Mouse (Mus musculus): ENCODE data around the gene Atg4a. TPM values are rescaled to one million over a fixed set of nuclear protein-coding genes. Genes with fewer than 3 reads are reported as not detected.

The Atg4a gene
- total and polyA plus RNA-seq, 3 experiments, result 15.7 to 55.7 (median 22.5) TPM

- dilution Hi-C loops (cut with MboI; ENCODE audit: extremely low pct_ligation_motif_present, extremely low pct_unique_long_range_greater_than_20kb, low sequenced_read_pairs), result no loop called here
- Histone ChIP-seq H3K9ac (ENCODE audit: insufficient read depth, low read depth) (no peak overlapping the region), H3K27ac (ENCODE audit: insufficient read depth, low read depth) (peak overlapping the region; percentile 75), H3K27me3 (replicated peaks) (no peaks in the 10 kb centered on the region), H3K4me3 (replicated peaks in 1 of 3; ENCODE audit: low read depth in 2 of 3, low read length in 2 of 3, poor library complexity in 1 of 3) (no peak overlapping the region), H3K4me1 (ENCODE audit: control insufficient read depth in 1 of 2, insufficient read depth in 2 of 2) (peaks cover 11 to 65% of the 10 kb centered on the region in 2 experiments), H3K9me3 (replicated peaks; ENCODE audit: low read length) (no peaks in the 10 kb centered on the region), H3K36me3 (replicated peaks in 1 of 2; ENCODE audit: control insufficient read depth in 1 of 2, insufficient read depth in 1 of 2, low read length in 1 of 2) (peaks cover 0 to 4% of the 10 kb centered on the region in 2 experiments), H3K4me2 (ENCODE audit: insufficient read depth, low read depth, poor library complexity, severe bottlenecking) (peak overlapping the region; percentile 44), H3K79me2 (replicated peaks; ENCODE audit: control insufficient read depth, extremely low read depth, insufficient read depth, poor library complexity, severe bottlenecking) (peaks cover 4% of the 10 kb centered on the region; the same call in 1 of the 2 replicates)
- DNase-seq (ENCODE audit: extremely low read depth), result no peak
- in situ Hi-C loops (cut with MboI; ENCODE audit: low pct_ligation_motif_present, low pct_unique_long_range_greater_than_20kb, low sequenced_read_pairs), result no loop called here
- TF ChIP-seq JUND (conservative IDR thresholded peaks at IDR 0.05; ENCODE audit: low read depth, low read length) (no peak), EP300 (IDR thresholded peaks at IDR 0.05; ENCODE audit: low read length) (no peak), MAFK (IDR thresholded peaks at IDR 0.05; ENCODE audit: insufficient replicate concordance, low read length) (no peak), MAX (IDR thresholded peaks at IDR 0.05; ENCODE audit: low read length) (no peak), HCFC1 (IDR thresholded peaks at IDR 0.05; ENCODE audit: low read depth, low read length) (no peak), IRF4 (IDR thresholded peaks at IDR 0.05; ENCODE audit: low read depth, low read length) (no peak), KAT2A (IDR thresholded peaks at IDR 0.05; ENCODE audit: insufficient replicate concordance, low read length) (no peak), SIN3A (IDR thresholded peaks at IDR 0.05; ENCODE audit: low read length) (no peak), MXI1 (IDR thresholded peaks at IDR 0.05; ENCODE audit: low read depth, low read length) (no peak), E2F4 (IDR thresholded peaks at IDR 0.05; ENCODE audit: insufficient replicate concordance, low read depth, low read length) (no peak), JUN (IDR thresholded peaks at IDR 0.05; ENCODE audit: insufficient read depth, low read depth, low read length) (no peak), RCOR1 (conservative IDR thresholded peaks at IDR 0.05; ENCODE audit: low read depth, low read length) (no peak), CHD2 (IDR thresholded peaks at IDR 0.05; ENCODE audit: low read length) (no peak), ZMIZ1 (IDR thresholded peaks at IDR 0.05; ENCODE audit: low read depth, low read length) (no peak), NELFE (IDR thresholded peaks at IDR 0.05; ENCODE audit: low read depth, low read length) (no peak), SMC3 (IDR thresholded peaks at IDR 0.05; ENCODE audit: low read depth, low read length) (no peak), NRF1 (IDR thresholded peaks at IDR 0.05; ENCODE audit: low read depth, low read length) (no peak)
Observed at GRCm38 (mm10) chrX:140983206-140983960, 26.7 kb downstream of the Atg4a start.

- Histone ChIP-seq H3K79me2 (replicated peaks; ENCODE audit: control insufficient read depth, extremely low read depth, insufficient read depth, poor library complexity, severe bottlenecking) (peaks cover 4% of the 10 kb centered on the region; the same call in 1 of the 2 replicates), H3K4me2 (ENCODE audit: insufficient read depth, low read depth, poor library complexity, severe bottlenecking) (peak overlapping the region; percentile 50), H3K4me3 (replicated peaks in 1 of 3; ENCODE audit: low read depth in 2 of 3, low read length in 2 of 3, poor library complexity in 1 of 3) (no peak overlapping the region), H3K9ac (ENCODE audit: insufficient read depth, low read depth) (no peak overlapping the region), H3K36me3 (replicated peaks in 1 of 2; ENCODE audit: control insufficient read depth in 1 of 2, insufficient read depth in 1 of 2, low read length in 1 of 2) (peaks cover 0 to 4% of the 10 kb centered on the region in 2 experiments), H3K4me1 (ENCODE audit: control insufficient read depth in 1 of 2, insufficient read depth in 2 of 2) (peaks cover 6 to 52% of the 10 kb centered on the region in 2 experiments), H3K27ac (ENCODE audit: insufficient read depth, low read depth) (peak overlapping the region; percentile 20; the same call in 1 of the 2 replicates), H3K27me3 (replicated peaks) (no peaks in the 10 kb centered on the region), H3K9me3 (replicated peaks; ENCODE audit: low read length) (no peaks in the 10 kb centered on the region)
- dilution Hi-C loops (cut with MboI; ENCODE audit: extremely low pct_ligation_motif_present, extremely low pct_unique_long_range_greater_than_20kb, low sequenced_read_pairs), result no loop called here
- TF ChIP-seq TCF12 (IDR thresholded peaks at IDR 0.05; ENCODE audit: low read depth, low read length) (peak; percentile 46; the same call in 1 of the 2 replicates), SIN3A (IDR thresholded peaks at IDR 0.05; ENCODE audit: low read length) (no peak), EP300 (IDR thresholded peaks at IDR 0.05; ENCODE audit: low read length) (peak; percentile 56), MXI1 (IDR thresholded peaks at IDR 0.05; ENCODE audit: low read depth, low read length) (0 out of 2 replicates have a peak, but pooled peaks have one; percentile 30), ZNF384 (IDR thresholded peaks at IDR 0.05; ENCODE audit: low read depth, low read length) (no peak), IRF4 (IDR thresholded peaks at IDR 0.05; ENCODE audit: low read depth, low read length) (peak; percentile 64; the same call in 1 of the 2 replicates)
- peak; percentile 43 for DNase-seq (ENCODE audit: extremely low read depth)
- in situ Hi-C loops (cut with MboI; ENCODE audit: low pct_ligation_motif_present, low pct_unique_long_range_greater_than_20kb, low sequenced_read_pairs), result no loop called here
Observed at GRCm38 (mm10) chrX:140984795-140985194, 28.1 kb downstream of the Atg4a start.

Data from CH12.LX (cell line).